Mouse (Mus musculus) intestine, embryonic 16.5 days (tissue): Measurements from ENCODE around the gene Fam131a. TPM values are rescaled to one million over a fixed set of nuclear protein-coding genes. Genes with fewer than 3 reads are reported as not detected.

Experiments
- polyA plus RNA-seq: library from polyadenylated mRNA; unstranded; fragments of >200 nt; fragmentation: Nextera tagmentation; extraction: Ambion mirVana; gene quantifications from 2 replicates; pipeline ENCODE4 v1.2.1, GENCODE M21; 2015

Fam131a gene
- polyA plus RNA-seq, 1 experiment from 2014 or later = 6.2 TPM

Other genes starting within 250 kb of the Fam131a start
- gene Eif2b5, start 194.4 kb upstream of the Fam131a start, polyA plus RNA-seq = 90.0 and 93.7 TPM in 2 replicates
- gene Dvl3, start 176.3 kb upstream of the Fam131a start, polyA plus RNA-seq = 15.7 and 18.5 TPM in 2 replicates
- gene Ap2m1, start 157.8 kb upstream of the Fam131a start, polyA plus RNA-seq = 679 and 681 TPM in 2 replicates
- 64.8 and 67.7 TPM in 2 replicates for gene Abcf3, start 144.7 kb upstream of the Fam131a start, polyA plus RNA-seq
- gene Vwa5b2, start 103.8 kb upstream of the Fam131a start, polyA plus RNA-seq = 5.5 and 5.6 TPM in 2 replicates
- 31.7 and 34.7 TPM in 2 replicates for gene Eef1akmt4, start 81.6 kb upstream of the Fam131a start, polyA plus RNA-seq
- gene Gm49333, start 81.6 kb upstream of the Fam131a start, polyA plus RNA-seq = not detected in 2 replicates
- gene Alg3, start 81.5 kb upstream of the Fam131a start, polyA plus RNA-seq = 44.3 and 47.5 TPM in 2 replicates
- 0.38 and 0.40 TPM in 2 replicates for gene Camk2n2, start 72.0 kb upstream of the Fam131a start, polyA plus RNA-seq
- 1.7 TPM in 2 replicates for gene Ece2, start 63.4 kb upstream of the Fam131a start, polyA plus RNA-seq
- 276 and 309 TPM in 2 replicates for gene Psmd2, start 41.6 kb upstream of the Fam131a start, polyA plus RNA-seq
- gene Eif4g1, start 24.9 kb upstream of the Fam131a start, polyA plus RNA-seq = 158 and 162 TPM in 2 replicates
- gene Polr2h, start 24.4 kb downstream of the Fam131a start, polyA plus RNA-seq = 84.5 and 95.5 TPM in 2 replicates
- gene Clcn2, start 24.5 kb downstream of the Fam131a start, polyA plus RNA-seq = 12.0 and 13.1 TPM in 2 replicates
- 3.0 and 3.1 TPM in 2 replicates for gene Chrd, start 39.9 kb downstream of the Fam131a start, polyA plus RNA-seq
- 2.6 and 2.9 TPM in 2 replicates for gene Thpo, start 41.3 kb downstream of the Fam131a start, polyA plus RNA-seq